Mouse (Mus musculus) MEL (cell line): ENCODE measurements around the gene Tbc1d2b.

Source experiments
- CTCF ChIP-seq, 3 experiments: IDR thresholded peaks in 2 of 3; conservative IDR thresholded peaks in 1 of 3; 2 replicates each; pipeline ENCODE4 v1.5.1; 2011 to 2012; ENCODE audit warnings: low read length in 3 of 3, low read depth in 2 of 3, mild to moderate bottlenecking in 2 of 3, improper control_type of control experiment in 1 of 3, inconsistent platforms in 1 of 3, mixed read lengths in 1 of 3, moderate library complexity in 1 of 3; ENCODE audit not compliant: control insufficient read depth in 1 of 3, insufficient read depth in 1 of 3, poor library complexity in 1 of 3, severe bottlenecking in 1 of 3
- POLR2A ChIP-seq, 2 experiments: IDR thresholded peaks; 2 replicates each; pipeline ENCODE4 v1.6.1; 2011 to 2012; ENCODE audit warnings: low read length in 2 of 2, mild to moderate bottlenecking in 2 of 2, control low read depth in 1 of 2, improper control_type of control experiment in 1 of 2, low read depth in 1 of 2, moderate library complexity in 1 of 2; ENCODE audit not compliant: control insufficient read depth in 1 of 2, insufficient read depth in 1 of 2, poor library complexity in 1 of 2
- RAD21 ChIP-seq: IDR thresholded peaks from 2 replicates; pipeline ENCODE4 v1.6.1; 2011; ENCODE audit warnings: mild to moderate bottlenecking, low read depth, low read length, improper control_type of control experiment
- ZNF384 ChIP-seq: IDR thresholded peaks from 2 replicates; pipeline ENCODE4 v1.6.1; 2012; ENCODE audit warnings: low read depth, mild to moderate bottlenecking, inconsistent platforms, low read length, improper control_type of control experiment

GRCm38 (mm10) chr9:90248326-90248725, 22.3 kb downstream of the Tbc1d2b start:
- TF ChIP-seq POLR2A (IDR thresholded peaks at IDR 0.05; ENCODE audit: control insufficient read depth in 1 of 2, insufficient read depth in 1 of 2, low read depth in 1 of 2, low read length in 2 of 2, poor library complexity in 1 of 2) (no peak), RAD21 (no peak), ZNF384 (no peak), CTCF (IDR thresholded peaks at IDR 0.05 in 2 of 3, conservative IDR thresholded peaks at IDR 0.05 in 1 of 3; ENCODE audit: control insufficient read depth in 1 of 3, insufficient read depth in 1 of 3, low read depth in 2 of 3, low read length in 3 of 3, poor library complexity in 1 of 3, severe bottlenecking in 1 of 3) (no peak)
